Mouse (Mus musculus): ENCODE results near the gene Usp1. TPM values are rescaled to one million over a fixed set of nuclear protein-coding genes. Genes with fewer than 3 reads are reported as not detected.

Gene Usp1
- 10 to 100 TPM; 21.3 to 21.5 TPM for total RNA-seq (2021)
- long read RNA-seq, experiment 1, transcript Usp1-201 (9 exons, 3,577 nt): minor isoform, 19 of 47 reads
- long read RNA-seq, experiment 1, transcript Usp1-202 (9 exons, 3,527 nt): major isoform, 23 of 47 reads
- long read RNA-seq, experiment 1, partial matches to known transcripts: 0 of 47 reads
- long read RNA-seq, experiment 1, other reads (novel, unspliced or antisense): 5 of 47 reads
- long read RNA-seq, experiment 2, transcript Usp1-202 (9 exons, 3,527 nt): major isoform, 12 of 36 reads
- long read RNA-seq, experiment 2, transcript Usp1-201 (9 exons, 3,577 nt): minor isoform, 8 of 36 reads
- long read RNA-seq, experiment 2, partial matches to known transcripts: 3 of 36 reads
- long read RNA-seq, experiment 2, other reads (novel, unspliced or antisense): 13 of 36 reads

GRCm38 (mm10) chr4:98923568-98924070 lies at the start of gene Usp1:
Usp1 (plus strand) TSS chr4:98923810.
- peak within 1 kb of the TSS; percentile 93 for H3K4me3 ChIP-seq
- intact Hi-C loops (cut with DNase I): loop anchor here (2.0 to 5.0 kb wide), 2 partner anchors 197 to 269 kb away; partner anchors contain the start of genes Atg4c and Dock7
- no peak for TF ChIP-seq CTCF (IDR thresholded peaks at IDR 0.05)
- peak in 1 of 2 experiments; percentile 77 for DNase-seq (ENCODE audit: extremely low spot score in 1 of 2, low spot score in 2 of 2)
- H3K27ac ChIP-seq: peak within 1 kb of the TSS; percentile 100

- Histone ChIP-seq H3K27ac (no peak overlapping the region), H3K4me3 (no peak overlapping the region)
- intact Hi-C loops (cut with DNase I): no loop called here
- TF ChIP-seq CTCF (IDR thresholded peaks at IDR 0.05): no peak
- DNase-seq (ENCODE audit: extremely low spot score in 1 of 2, low spot score in 2 of 2): no peak
Measured at GRCm38 (mm10) chr4:98882706-98883105, 40.9 kb upstream of the Usp1 start.

- H3K4me3 ChIP-seq: no peak overlapping the region
- DNase-seq (ENCODE audit: extremely low spot score in 1 of 2, low spot score in 2 of 2): no peak
- H3K27ac ChIP-seq: no peak overlapping the region
- intact Hi-C loops (cut with DNase I): no loop called here
- TF ChIP-seq CTCF (IDR thresholded peaks at IDR 0.05): no peak
Measured at GRCm38 (mm10) chr4:98886377-98886776, 37.2 kb upstream of the Usp1 start.

GRCm38 (mm10) chr4:98887148-98887547 lies 36.5 kb upstream of the Usp1 start:
- TF ChIP-seq CTCF (IDR thresholded peaks at IDR 0.05): peak; percentile 75
- intact Hi-C loops (cut with DNase I): loop anchor here (1.0 kb wide), 2 partner anchors 148 to 165 kb away; no protein-coding TSS in a partner anchor
- Histone ChIP-seq H3K4me3 (no peak overlapping the region), H3K27ac (no peak overlapping the region)
- peak; percentile 40 to 41 for DNase-seq (ENCODE audit: extremely low spot score in 1 of 2, low spot score in 2 of 2)

- no peak for TF ChIP-seq CTCF (IDR thresholded peaks at IDR 0.05)
- intact Hi-C loops (cut with DNase I): no loop called here
- no peak for DNase-seq (ENCODE audit: extremely low spot score in 1 of 2, low spot score in 2 of 2)
- Histone ChIP-seq H3K27ac (no peak overlapping the region), H3K4me3 (no peak overlapping the region)
Measured at GRCm38 (mm10) chr4:98910246-98910645, 13.4 kb upstream of the Usp1 start.

- Histone ChIP-seq H3K4me3 (no peak overlapping the region), H3K27ac (no peak overlapping the region)
- intact Hi-C loops (cut with DNase I): no loop called here
- no peak for TF ChIP-seq CTCF (IDR thresholded peaks at IDR 0.05)
- DNase-seq (ENCODE audit: extremely low spot score in 1 of 2, low spot score in 2 of 2): no peak
Measured at GRCm38 (mm10) chr4:98917724-98918123, 5.9 kb upstream of the Usp1 start.

- intact Hi-C loops (cut with DNase I): no loop called here
- Histone ChIP-seq H3K27ac (no peak overlapping the region), H3K4me3 (no peak overlapping the region)
- DNase-seq (ENCODE audit: extremely low spot score in 1 of 2, low spot score in 2 of 2): no peak
- TF ChIP-seq CTCF (IDR thresholded peaks at IDR 0.05): no peak
Measured at GRCm38 (mm10) chr4:98918204-98918603, 5.4 kb upstream of the Usp1 start.

GRCm38 (mm10) chr4:98920896-98921295 lies 2.7 kb upstream of the Usp1 start:
- Histone ChIP-seq H3K4me3 (no peak overlapping the region), H3K27ac (no peak overlapping the region)
- intact Hi-C loops (cut with DNase I): loop anchor here (5.0 kb wide), 1 partner anchor 271 kb away; the partner anchor contains the start of gene Atg4c
- no peak for TF ChIP-seq CTCF (IDR thresholded peaks at IDR 0.05)
- DNase-seq (ENCODE audit: extremely low spot score in 1 of 2, low spot score in 2 of 2): no peak

- DNase-seq (ENCODE audit: extremely low spot score in 1 of 2, low spot score in 2 of 2): no peak
- Histone ChIP-seq H3K4me3 (peak overlapping the region; percentile 93), H3K27ac (peak overlapping the region; percentile 90)
- intact Hi-C loops (cut with DNase I): loop anchor here (2.0 to 5.0 kb wide), 2 partner anchors 199 to 270 kb away; partner anchors contain the start of genes Atg4c and Dock7
- TF ChIP-seq CTCF (IDR thresholded peaks at IDR 0.05): no peak
Measured at GRCm38 (mm10) chr4:98922061-98922642, 1.5 kb upstream of the Usp1 start.

- intact Hi-C loops (cut with DNase I): loop anchor here (2.0 to 5.0 kb wide), 2 partner anchors 198 to 269 kb away; partner anchors contain the start of genes Atg4c and Dock7
- TF ChIP-seq CTCF (IDR thresholded peaks at IDR 0.05): no peak; the same call in 1 of the 2 replicates
- peak overlapping the region; percentile 100 for H3K27ac ChIP-seq
- peak; percentile 92 to 97 for DNase-seq (ENCODE audit: extremely low spot score in 1 of 2, low spot score in 2 of 2)
- H3K4me3 ChIP-seq: peak overlapping the region; percentile 93
Measured at GRCm38 (mm10) chr4:98922643-98923567, 705 bp upstream of the Usp1 start.
